Mouse (Mus musculus) limb, embryonic 10.5 days (tissue): ENCODE measurements at regions not wholly inside any gene's neighbourhood (a gene's known extent, or its start where the extent isn't known, plus 50 kb on each side); places are given as distances from the start of the nearest gene placed in this dataset.
A peak's percentile ranks its signal among the peaks of the same experiment; 100 is the strongest.

ENCODE experiments used
- DNase-seq: peaks from one replicate; pipeline ENCODE4 v3.0.0-alpha.2; 2017; ENCODE audit warnings: low spot score
- H3K27ac ChIP-seq: fragments of 300-500 bp; sonication (generic); 2 replicates; pipeline ENCODE4 v1.5.1; 2016; ENCODE audit warnings: mild to moderate bottlenecking
- H3K27me3 ChIP-seq: fragments of 300-500 bp; sonication (generic); 2 replicates; pipeline ENCODE4 v1.6.1; 2016; ENCODE audit warnings: low read depth, mild to moderate bottlenecking; ENCODE audit not compliant: poor library complexity, severe bottlenecking
- H3K36me3 ChIP-seq: fragments of 300-500 bp; sonication (generic); 2 replicates; pipeline ENCODE4 v1.6.1; 2016; ENCODE audit warnings: mild to moderate bottlenecking, moderate library complexity
- H3K4me1 ChIP-seq: fragments of 300-500 bp; sonication (generic); 2 replicates; pipeline ENCODE4 v1.6.1; 2016
- H3K4me3 ChIP-seq: fragments of 300-500 bp; sonication (generic); 2 replicates; pipeline ENCODE4 v1.5.1; 2016; ENCODE audit warnings: mild to moderate bottlenecking, moderate library complexity
- H3K9me3 ChIP-seq: fragments of 300-500 bp; sonication (generic); replicated peaks from 2 replicates; pipeline ENCODE4 v1.6.1; 2016; ENCODE audit warnings: mild to moderate bottlenecking
- WGBS: fragments of 180-500 bp; shearing (Covaris S2); methylation state at CpG from one replicate; pipeline ENCODE4 v1.1.7; 2016; 5-methylcytosine and 5-hydroxymethylcytosine counted together

- H3K4me3 ChIP-seq, result no peak overlapping the region
- H3K27me3 ChIP-seq, result 0 out of 2 replicates have a peak, but pooled peaks cover 4% of the 10 kb centered on the region
- no peaks in the 10 kb centered on the region for H3K36me3 ChIP-seq
- peaks cover 2% of the 10 kb centered on the region; the same call in 1 of the 2 replicates for H3K4me1 ChIP-seq
- no peaks in the 10 kb centered on the region for H3K9me3 ChIP-seq
- no peak for DNase-seq
- no peak overlapping the region for H3K27ac ChIP-seq
- WGBS, result 72% methylated on average over 12 of the region's 12 CpGs
Observed at GRCm38 (mm10) chr9:61662055-61663028, 252.0 kb downstream of the Rplp1 start.

- H3K4me1 ChIP-seq, result peaks cover 5% of the 10 kb centered on the region; the same call in 1 of the 2 replicates
- H3K9me3 ChIP-seq, result no peaks in the 10 kb centered on the region
- DNase-seq, result no peak
- 86% methylated on average over 3 of the region's 3 CpGs for WGBS
- H3K27ac ChIP-seq, result no peak overlapping the region
- H3K36me3 ChIP-seq, result no peaks in the 10 kb centered on the region
- H3K4me3 ChIP-seq, result no peak overlapping the region
- H3K27me3 ChIP-seq, result 0 out of 2 replicates have a peak, but pooled peaks cover 3% of the 10 kb centered on the region
Observed at GRCm38 (mm10) chr9:61660191-61660590, 254.2 kb downstream of the Rplp1 start.

- no peak overlapping the region for H3K27ac ChIP-seq
- H3K27me3 ChIP-seq, result no peaks in the 10 kb centered on the region
- 87% methylated on average over 8 of the region's 8 CpGs for WGBS
- DNase-seq, result no peak
- H3K4me3 ChIP-seq, result no peak overlapping the region
- no peaks in the 10 kb centered on the region for H3K36me3 ChIP-seq
- H3K9me3 ChIP-seq, result no peaks in the 10 kb centered on the region
- H3K4me1 ChIP-seq, result peaks cover 5% of the 10 kb centered on the region
Observed at GRCm38 (mm10) chr9:61657996-61658395, 256.3 kb downstream of the Rplp1 start.

- WGBS, result 69% methylated on average over 9 of the region's 9 CpGs
- Histone ChIP-seq H3K4me1 (peaks cover 5% of the 10 kb centered on the region), H3K36me3 (no peaks in the 10 kb centered on the region), H3K27me3 (no peaks in the 10 kb centered on the region), H3K9me3 (no peaks in the 10 kb centered on the region), H3K4me3 (no peak overlapping the region), H3K27ac (no peak overlapping the region)
- no peak for DNase-seq
Observed at GRCm38 (mm10) chr9:61655433-61655981, 258.8 kb downstream of the Rplp1 start.

GRCm38 (mm10) chr9:61645661-61646425 lies 268.5 kb downstream of the Rplp1 start:
- H3K27ac ChIP-seq, result 0 out of 2 replicates have a peak overlapping the region, but pooled peaks have one; percentile 20
- no peaks in the 10 kb centered on the region for H3K36me3 ChIP-seq
- H3K27me3 ChIP-seq, result peaks cover 6% of the 10 kb centered on the region; the same call in 1 of the 2 replicates
- H3K9me3 ChIP-seq, result no peaks in the 10 kb centered on the region
- DNase-seq, result peak; percentile 51
- peaks cover 41% of the 10 kb centered on the region for H3K4me1 ChIP-seq
- 53% methylated on average over 20 of the region's 20 CpGs for WGBS
- H3K4me3 ChIP-seq, result no peak overlapping the region

- no peak for DNase-seq
- Histone ChIP-seq H3K9me3 (no peaks in the 10 kb centered on the region), H3K4me1 (peaks cover 21% of the 10 kb centered on the region), H3K36me3 (no peaks in the 10 kb centered on the region), H3K4me3 (no peak overlapping the region), H3K27me3 (peaks cover 14% of the 10 kb centered on the region; the same call in 1 of the 2 replicates), H3K27ac (no peak overlapping the region)
- WGBS, result 89% methylated on average over 3 of the region's 3 CpGs
Observed at GRCm38 (mm10) chr9:61640739-61641138, 268.6 kb downstream of the Tle3 start.

- Histone ChIP-seq H3K9me3 (no peaks in the 10 kb centered on the region), H3K27me3 (peaks cover 14% of the 10 kb centered on the region; the same call in 1 of the 2 replicates), H3K36me3 (no peaks in the 10 kb centered on the region), H3K4me3 (no peak overlapping the region), H3K4me1 (peaks cover 16% of the 10 kb centered on the region), H3K27ac (no peak overlapping the region)
- WGBS, result 91% methylated on average over 11 of the region's 11 CpGs
- no peak for DNase-seq
Observed at GRCm38 (mm10) chr9:61638908-61639307, 266.7 kb downstream of the Tle3 start.

- peaks cover 16% of the 10 kb centered on the region; the same call in 1 of the 2 replicates for H3K27me3 ChIP-seq
- peaks cover 32% of the 10 kb centered on the region for H3K4me1 ChIP-seq
- H3K4me3 ChIP-seq, result no peak overlapping the region
- WGBS, result 73% methylated on average over 9 of the region's 9 CpGs
- DNase-seq, result no peak
- H3K9me3 ChIP-seq, result no peaks in the 10 kb centered on the region
- H3K27ac ChIP-seq, result no peak overlapping the region
- no peaks in the 10 kb centered on the region for H3K36me3 ChIP-seq
Observed at GRCm38 (mm10) chr9:61633936-61634335, 261.8 kb downstream of the Tle3 start.

- no peak overlapping the region for H3K27ac ChIP-seq
- DNase-seq, result no peak
- WGBS, result 92% methylated on average over 3 of the region's 3 CpGs
- no peaks in the 10 kb centered on the region for H3K9me3 ChIP-seq
- no peaks in the 10 kb centered on the region for H3K36me3 ChIP-seq
- peaks cover 16% of the 10 kb centered on the region; the same call in 1 of the 2 replicates for H3K27me3 ChIP-seq
- peaks cover 39% of the 10 kb centered on the region for H3K4me1 ChIP-seq
- no peak overlapping the region for H3K4me3 ChIP-seq
Observed at GRCm38 (mm10) chr9:61632602-61633001, 260.4 kb downstream of the Tle3 start.

- no peaks in the 10 kb centered on the region for H3K9me3 ChIP-seq
- H3K4me1 ChIP-seq, result peaks cover 51% of the 10 kb centered on the region
- no peak for DNase-seq
- no peaks in the 10 kb centered on the region for H3K36me3 ChIP-seq
- no peak overlapping the region for H3K27ac ChIP-seq
- 91% methylated on average over 7 of the region's 7 CpGs for WGBS
- no peak overlapping the region for H3K4me3 ChIP-seq
- peaks cover 17% of the 10 kb centered on the region; the same call in 1 of the 2 replicates for H3K27me3 ChIP-seq
Observed at GRCm38 (mm10) chr9:61631097-61631496, 258.9 kb downstream of the Tle3 start.

- WGBS, result 85% methylated on average over 6 of the region's 6 CpGs
- no peaks in the 10 kb centered on the region for H3K36me3 ChIP-seq
- H3K4me1 ChIP-seq, result peaks cover 53% of the 10 kb centered on the region
- H3K4me3 ChIP-seq, result no peak overlapping the region
- no peak overlapping the region for H3K27ac ChIP-seq
- peaks cover 16% of the 10 kb centered on the region; the same call in 1 of the 2 replicates for H3K27me3 ChIP-seq
- no peak for DNase-seq
- H3K9me3 ChIP-seq, result no peaks in the 10 kb centered on the region
Observed at GRCm38 (mm10) chr9:61627801-61628574, 255.8 kb downstream of the Tle3 start.

GRCm38 (mm10) chr9:61622933-61623332 lies 250.8 kb downstream of the Tle3 start:
- no peaks in the 10 kb centered on the region for H3K9me3 ChIP-seq
- no peak overlapping the region for H3K4me3 ChIP-seq
- no peak overlapping the region for H3K27ac ChIP-seq
- no peak for DNase-seq
- no peaks in the 10 kb centered on the region for H3K36me3 ChIP-seq
- 51% methylated on average over 7 of the region's 7 CpGs for WGBS
- H3K27me3 ChIP-seq, result 0 out of 2 replicates have a peak, but pooled peaks cover 14% of the 10 kb centered on the region
- H3K4me1 ChIP-seq, result peaks cover 74% of the 10 kb centered on the region
